Mouse (Mus musculus): Measurements from ENCODE around the gene Mrto4.

The Mrto4 gene

DNA sequence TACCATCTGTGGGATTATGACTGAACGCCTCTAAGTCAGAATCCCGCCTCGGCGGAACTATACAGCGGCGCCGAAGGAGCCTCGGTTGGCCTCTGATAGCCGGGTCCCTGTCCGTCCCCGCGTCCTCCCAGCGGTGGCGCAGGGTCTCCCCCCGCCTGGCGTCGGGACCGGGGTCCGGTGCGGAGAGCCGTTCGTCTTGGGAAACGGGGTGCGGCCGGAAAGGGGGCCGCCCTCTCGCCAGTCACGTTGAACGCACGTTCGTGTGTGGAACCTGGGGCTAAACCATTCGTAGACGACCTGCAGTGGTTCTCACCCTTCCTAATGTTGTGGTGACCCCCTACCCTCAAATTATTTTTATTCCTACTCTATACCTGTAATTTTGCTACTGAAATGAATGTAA is 14.2 kb downstream of the Mrto4 start:
- no peak for DNase-seq

- peak; percentile 74 for DNase-seq
These were observed 15.4 kb downstream of the Mrto4 start for GRCm38 (mm10) chr4:139336822-139337483.

DNA sequence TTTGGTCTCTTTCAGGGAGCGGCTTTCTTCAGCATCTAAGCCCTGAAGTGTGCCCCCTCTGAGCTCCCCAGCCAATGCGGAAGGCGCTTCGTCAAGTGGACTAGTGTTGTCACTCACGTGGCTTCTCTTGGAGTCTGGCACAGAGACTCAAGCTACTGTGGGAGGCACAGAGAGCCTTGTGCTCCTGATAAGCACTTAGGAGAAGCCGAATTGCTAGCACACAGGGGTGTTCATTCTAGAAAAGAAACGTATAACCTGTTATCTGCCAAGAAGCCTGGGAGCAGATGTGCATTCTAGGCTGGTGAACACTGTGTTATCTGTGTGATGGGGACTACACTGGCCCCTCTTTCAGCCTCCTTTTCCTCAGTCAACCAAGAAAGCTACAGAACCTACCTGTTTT is 16.9 kb downstream of the Mrto4 start:
- DNase-seq: no peak

- peak; percentile 35 for DNase-seq
These were observed 17.6 kb downstream of the Mrto4 start for GRCm38 (mm10) chr4:139334631-139335295.

DNA sequence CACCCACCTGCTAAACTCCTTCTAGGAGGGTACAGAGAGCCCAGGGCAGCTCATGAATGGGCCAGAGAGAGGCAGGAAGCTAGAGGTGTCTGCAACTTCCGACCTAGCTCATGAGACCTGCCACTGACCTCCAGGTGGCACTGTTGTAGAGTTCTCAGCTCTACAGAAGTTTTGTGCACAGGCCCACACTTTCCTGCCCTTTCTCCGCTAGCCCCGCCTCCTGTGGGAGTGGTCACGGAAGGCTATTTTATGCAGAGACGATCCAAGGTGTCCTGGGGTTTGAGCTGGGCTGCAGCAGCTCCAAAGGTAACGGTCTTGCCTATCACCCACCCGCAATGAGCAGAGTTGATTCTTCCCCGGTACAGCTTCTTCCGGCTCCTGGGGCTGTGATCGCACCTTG is 21.8 kb downstream of the Mrto4 start:
- peak; percentile 83 for DNase-seq

DNA sequence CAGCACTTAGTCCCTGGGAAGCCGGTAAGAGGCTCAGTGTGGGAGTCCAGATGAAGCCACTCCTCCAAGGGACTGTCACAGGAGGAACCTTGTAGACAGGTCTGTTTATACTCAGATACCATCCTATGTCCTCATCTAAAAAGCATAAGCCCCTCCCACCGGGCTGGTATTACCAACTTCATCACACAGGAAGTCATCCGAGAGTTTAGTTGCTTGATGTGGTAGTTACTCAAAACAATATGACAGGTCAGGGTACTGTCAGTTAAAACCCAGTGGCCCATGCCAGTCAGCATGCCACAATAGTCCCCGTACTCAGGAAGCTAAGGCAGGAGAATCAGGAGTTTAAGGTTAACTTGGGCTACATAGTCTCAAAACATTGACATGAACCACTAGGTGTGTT is 32.6 kb downstream of the Mrto4 start:
- no peak for DNase-seq

- no peak for DNase-seq
These were observed 33.9 kb downstream of the Mrto4 start for GRCm38 (mm10) chr4:139318449-139318848.

GRCm38 (mm10) chr4:139312632-139313031 is 39.7 kb downstream of the Mrto4 start:
- no peak for DNase-seq

GRCm38 (mm10) chr4:139311707-139312106 is 40.7 kb downstream of the Mrto4 start:
- DNase-seq: no peak

GRCm38 (mm10) chr4:139310899-139311701 is 41.3 kb downstream of the Mrto4 start:
- DNase-seq: peak; percentile 67

DNA sequence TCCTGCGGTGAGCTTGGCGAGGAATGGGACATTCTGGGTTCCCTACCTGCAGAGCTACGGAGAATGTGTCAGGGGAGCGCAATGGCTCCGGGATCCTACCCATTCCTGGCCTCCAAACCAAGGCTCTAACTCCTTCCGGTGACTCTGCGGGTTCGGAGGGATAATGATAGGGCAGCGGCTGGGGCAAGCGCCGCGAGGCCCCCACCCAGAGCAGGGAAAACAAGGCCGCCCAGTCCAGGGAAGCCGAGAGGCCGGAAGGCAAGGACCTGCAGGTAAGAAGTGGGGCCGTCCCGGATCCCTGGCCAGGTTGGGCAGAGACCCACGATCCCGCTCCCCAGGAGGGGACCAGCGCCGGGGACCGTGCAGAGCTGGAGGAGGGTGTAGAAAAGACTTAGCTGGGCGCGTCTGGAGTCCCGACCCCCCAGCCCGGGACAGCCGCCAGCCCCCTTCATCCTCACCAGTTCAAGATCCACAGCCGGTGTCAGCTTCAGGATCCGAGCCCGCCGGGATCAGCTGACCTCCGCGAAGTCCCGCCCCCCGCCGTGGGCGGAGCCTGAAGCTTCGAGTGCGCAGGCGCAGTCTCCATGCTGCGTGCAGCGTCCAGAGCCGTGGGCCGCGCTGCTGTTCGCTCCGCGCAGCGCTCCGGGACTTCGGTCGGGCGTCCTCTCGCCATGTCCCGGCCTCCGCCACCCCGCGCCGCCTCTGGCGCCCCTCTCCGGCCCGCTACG is 42.0 kb downstream of the Mrto4 start, which contains the start of the genes Pqlc2 and Akr7a5:
Pqlc2 (minus strand) TSS at position 538 of the 728 bp plus-strand sequence.
Akr7a5 (plus strand) TSS at position 574 of the 728 bp plus-strand sequence.
- peak; percentile 95 for DNase-seq

DNA sequence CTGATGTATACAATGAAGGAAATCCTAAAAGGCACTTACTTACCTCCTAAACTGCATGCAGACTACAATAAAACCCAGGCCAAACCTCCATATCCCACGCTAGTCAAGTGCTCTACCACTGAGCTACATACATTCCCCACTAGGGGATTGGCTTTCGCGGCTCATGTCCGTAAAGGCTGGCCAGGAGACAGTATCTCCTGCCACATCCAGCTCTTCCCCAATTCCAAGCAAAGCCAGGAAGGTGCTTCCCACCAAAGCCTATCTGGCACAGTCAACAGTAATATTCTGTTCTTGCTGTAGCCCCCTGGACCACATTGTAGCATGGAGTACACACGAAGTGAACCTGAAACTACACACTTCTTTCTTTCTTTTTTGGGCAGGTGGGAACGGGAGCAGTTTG is 42.7 kb downstream of the Mrto4 start:
- DNase-seq: no peak

DNA sequence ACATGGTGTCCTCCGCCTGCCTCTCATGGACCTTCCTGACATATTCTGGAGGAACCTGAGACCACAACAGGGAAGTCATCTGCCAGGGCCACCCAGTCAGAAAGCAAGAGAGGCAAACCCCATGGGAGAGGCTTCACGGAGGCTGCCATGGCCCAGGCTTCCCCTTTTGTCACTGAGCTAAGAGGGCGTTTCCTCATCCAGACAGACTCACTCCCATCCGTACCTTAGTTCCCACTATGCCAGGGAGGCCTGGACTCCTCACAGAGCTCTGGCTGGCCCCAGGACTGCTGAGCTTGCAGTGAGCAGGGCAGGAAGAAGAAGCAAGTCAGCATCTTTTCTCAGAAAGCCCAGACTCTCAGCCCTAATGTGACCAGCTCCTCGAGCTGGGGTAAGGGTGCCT is 44.5 kb downstream of the Mrto4 start:
- DNase-seq: peak; percentile 70

DNA sequence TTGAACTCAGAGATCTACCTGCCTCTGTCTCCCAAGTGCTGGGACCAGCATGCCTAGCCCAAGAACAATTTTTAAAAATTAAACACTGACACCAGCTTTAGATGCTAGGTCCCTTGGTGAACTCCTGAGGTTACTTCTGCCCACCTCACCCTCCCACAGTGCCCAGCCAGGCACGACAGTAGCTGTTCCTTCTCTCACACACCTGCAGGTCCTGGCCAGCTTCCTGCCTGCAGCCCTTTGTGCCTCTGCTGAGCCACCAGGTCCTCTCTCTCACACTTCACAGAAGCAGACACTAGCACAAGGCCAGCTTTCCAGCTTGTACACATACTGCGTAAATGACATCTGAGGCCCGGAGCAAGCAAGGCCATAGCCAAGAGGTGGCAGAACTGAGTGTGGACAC is 46.9 kb downstream of the Mrto4 start:
- DNase-seq: no peak

DNA sequence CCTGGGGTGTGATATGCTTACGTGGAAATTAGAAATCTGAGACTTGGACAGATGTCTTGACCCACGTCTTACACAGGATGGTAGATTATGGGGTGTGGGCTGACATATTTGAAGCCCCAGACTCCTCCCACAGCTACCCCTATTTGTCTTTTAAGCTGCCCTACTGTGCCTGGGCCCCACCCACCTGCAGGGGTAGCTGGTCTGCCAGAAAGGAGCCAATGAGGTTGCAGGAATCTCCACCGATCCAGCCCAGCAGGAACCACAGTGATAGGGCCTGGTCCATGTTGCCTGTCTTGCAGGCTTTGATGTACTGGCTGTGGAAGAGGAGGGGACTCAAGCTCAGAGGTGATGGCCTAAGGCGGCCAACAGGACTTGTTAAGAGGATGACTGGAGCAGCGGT is 50.1 kb downstream of the Mrto4 start:
- no peak for DNase-seq

DNA sequence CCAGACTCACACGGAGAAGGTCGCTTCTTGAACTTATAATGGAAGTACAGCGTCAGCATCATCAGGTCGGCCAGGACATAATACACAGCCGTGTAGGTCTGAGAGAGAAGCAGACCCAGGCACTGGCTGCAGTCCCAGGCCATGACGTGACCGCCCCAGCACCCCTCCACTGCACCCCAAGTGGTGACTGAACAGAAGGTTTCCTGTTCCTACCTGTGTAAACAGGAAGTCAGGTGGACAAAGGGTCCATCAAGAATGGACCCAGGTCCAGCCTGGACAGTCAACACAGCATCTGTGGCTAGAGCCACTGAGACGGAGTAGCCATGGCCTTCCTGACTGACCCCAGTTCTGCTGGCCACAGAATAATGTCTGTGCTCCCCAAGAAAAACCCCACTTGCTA is 50.6 kb downstream of the Mrto4 start:
- DNase-seq: peak; percentile 53

DNA sequence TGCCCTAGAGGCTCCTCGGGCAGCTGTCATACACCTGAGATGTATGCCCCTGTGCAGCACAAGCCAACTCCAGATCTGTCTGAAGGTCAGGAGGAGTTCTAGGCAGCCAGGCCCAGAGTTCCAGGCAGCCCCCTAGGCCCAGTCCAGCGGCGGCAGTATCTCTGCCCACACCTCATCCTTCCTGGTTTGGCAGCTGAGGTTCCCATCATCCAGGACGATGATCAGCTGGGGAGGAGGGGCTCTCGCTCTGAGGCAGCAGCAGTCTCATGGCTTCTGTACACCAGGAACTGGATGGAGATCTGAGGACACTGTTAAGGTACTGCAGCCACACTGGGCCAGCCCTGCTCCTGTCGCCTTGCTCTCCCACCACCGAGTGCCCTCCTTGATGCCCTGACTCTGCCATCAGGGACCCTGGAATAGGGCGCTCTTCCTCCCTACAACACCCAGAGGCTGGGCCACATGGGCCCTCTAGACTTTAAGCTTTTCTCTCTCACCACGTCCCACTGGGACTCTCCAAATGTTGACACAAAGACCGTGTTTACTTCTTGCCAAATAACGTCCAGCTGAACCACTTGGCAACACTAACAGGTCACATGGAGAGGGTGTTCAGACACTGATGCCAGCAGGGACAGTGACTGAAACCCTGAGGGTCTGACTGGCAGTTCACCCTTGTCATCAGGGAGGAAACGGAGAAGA is 53.6 kb downstream of the Mrto4 start:
- DNase-seq: no peak

- DNase-seq: peak; percentile 54
These were observed 54.8 kb downstream of the Mrto4 start for GRCm38 (mm10) chr4:139297566-139297965.
